Mouse (Mus musculus) hindbrain, embryonic 12.5 days (tissue): ENCODE results near the gene Ccdc8. TPM values are rescaled to one million over a fixed set of nuclear protein-coding genes. Genes with fewer than 3 reads are reported as not detected.

Source experiments
- ATAC-seq: fragments of 200-750 bp; cut with Nextera tagmentation; 2 replicates; pipeline ENCODE4 v1.8.0; 2017; ENCODE audit warnings: moderate TSS enrichment; ENCODE audit not compliant: low FRiP score
- H3K27ac ChIP-seq: fragments of 300-500 bp; sonication (generic); 2 replicates; pipeline ENCODE4 v1.5.1; 2016; ENCODE audit warnings: mild to moderate bottlenecking
- H3K27me3 ChIP-seq: fragments of 300-500 bp; sonication (generic); 2 replicates; pipeline ENCODE4 v1.6.1; 2016; ENCODE audit warnings: mild to moderate bottlenecking
- H3K36me3 ChIP-seq: fragments of 300-500 bp; sonication (generic); 2 replicates; pipeline ENCODE4 v1.6.1; 2016; ENCODE audit warnings: mild to moderate bottlenecking
- H3K4me1 ChIP-seq: fragments of 300-500 bp; sonication (generic); 2 replicates; pipeline ENCODE4 v1.6.1; 2016
- H3K4me2 ChIP-seq: fragments of 300-500 bp; sonication (generic); replicated peaks from 2 replicates; pipeline ENCODE4 v1.6.1; 2016; ENCODE audit warnings: mild to moderate bottlenecking
- H3K4me3 ChIP-seq: fragments of 300-500 bp; sonication (generic); 2 replicates; pipeline ENCODE4 v1.5.1; 2016; ENCODE audit warnings: mild to moderate bottlenecking
- H3K9ac ChIP-seq: fragments of 300-500 bp; sonication (generic); 2 replicates; pipeline ENCODE4 v1.6.1; 2016; ENCODE audit warnings: mild to moderate bottlenecking, moderate library complexity
- H3K9me3 ChIP-seq: fragments of 300-500 bp; sonication (generic); replicated peaks from 2 replicates; pipeline ENCODE4 v1.6.1; 2016; ENCODE audit warnings: mild to moderate bottlenecking
- WGBS: fragments of 180-500 bp; shearing (Covaris S2); methylation state at CpG from one replicate; pipeline ENCODE4 v1.1.7; 2016; 5-methylcytosine and 5-hydroxymethylcytosine counted together
- polyA plus RNA-seq: library from polyadenylated mRNA; unstranded; fragments of >200 nt; fragmentation: Nextera tagmentation; extraction: Ambion mirVana; gene quantifications from 2 replicates; pipeline ENCODE4 v1.2.1, GENCODE M21; 2016

The Ccdc8 gene
- polyA plus RNA-seq, 1 experiment from 2014 or later = 10.4 TPM

- Histone ChIP-seq H3K4me2 (no peak overlapping the region), H3K9ac (no peak overlapping the region), H3K4me1 (no peaks in the 10 kb centered on the region), H3K27me3 (no peaks in the 10 kb centered on the region), H3K4me3 (no peak overlapping the region), H3K9me3 (no peaks in the 10 kb centered on the region), H3K27ac (no peak overlapping the region), H3K36me3 (peaks cover 49% of the 10 kb centered on the region)
- WGBS = 13% methylated on average over 7 of the region's 7 CpGs
- ATAC-seq = peak; percentile 64
Observed at GRCm38 (mm10) chr7:17002375-17003195, 10.1 kb downstream of the Ccdc8 start.

DNA sequence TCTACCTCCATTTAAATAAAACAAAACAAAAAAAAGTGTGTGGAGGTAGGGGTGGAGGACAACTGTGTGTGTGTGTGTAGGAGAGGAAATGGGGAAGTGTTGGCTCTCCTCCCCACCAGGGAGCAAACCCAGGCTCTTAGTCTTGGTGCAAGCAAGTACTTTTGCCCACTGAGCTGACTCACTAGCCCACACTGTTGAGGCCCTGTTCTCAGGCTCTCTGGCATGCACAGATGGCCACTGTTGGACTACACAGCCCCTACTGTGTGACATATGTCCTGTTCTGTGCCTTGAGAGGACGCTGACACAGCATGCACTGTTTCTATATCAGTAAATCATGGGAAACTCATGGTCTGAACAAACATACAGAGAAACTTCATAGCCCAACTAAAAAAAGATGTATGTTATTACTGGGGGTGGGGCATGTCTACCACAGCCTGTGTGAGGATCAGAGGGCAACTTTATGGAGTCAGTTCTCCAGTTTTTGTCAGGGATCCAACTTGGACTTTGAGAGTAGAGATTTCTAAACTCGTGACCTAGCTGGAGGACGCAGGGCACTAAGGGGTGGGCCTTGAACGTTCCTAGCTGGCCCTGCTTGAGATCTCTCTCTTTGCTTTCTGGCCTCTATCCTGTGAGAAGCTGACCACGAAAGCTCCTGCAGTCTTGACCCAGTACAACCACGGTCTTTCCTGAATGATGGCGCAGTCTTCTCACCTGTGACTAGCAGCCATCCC lies 10.9 kb downstream of the Ccdc8 start:
- H3K4me3 ChIP-seq = no peak overlapping the region
- 0 out of 2 replicates have a peak overlapping the region, but pooled peaks have one; percentile 30 for H3K27ac ChIP-seq
- H3K4me1 ChIP-seq = no peaks in the 10 kb centered on the region
- no peak for ATAC-seq
- no peak overlapping the region for H3K4me2 ChIP-seq
- H3K36me3 ChIP-seq = peaks cover 54% of the 10 kb centered on the region
- no peaks in the 10 kb centered on the region for H3K9me3 ChIP-seq
- H3K27me3 ChIP-seq = no peaks in the 10 kb centered on the region
- H3K9ac ChIP-seq = no peak overlapping the region
- 87% methylated on average over 7 of the region's 7 CpGs for WGBS

GRCm38 (mm10) chr7:17004716-17005115 lies 12.2 kb downstream of the Ccdc8 start:
- H3K4me2 ChIP-seq = no peak overlapping the region
- 91% methylated on average over 7 of the region's 7 CpGs for WGBS
- no peaks in the 10 kb centered on the region for H3K9me3 ChIP-seq
- no peak overlapping the region for H3K9ac ChIP-seq
- no peak overlapping the region for H3K4me3 ChIP-seq
- H3K27ac ChIP-seq = no peak overlapping the region
- H3K4me1 ChIP-seq = no peaks in the 10 kb centered on the region
- no peaks in the 10 kb centered on the region for H3K27me3 ChIP-seq
- peaks cover 66% of the 10 kb centered on the region for H3K36me3 ChIP-seq
- ATAC-seq = no peak

DNA sequence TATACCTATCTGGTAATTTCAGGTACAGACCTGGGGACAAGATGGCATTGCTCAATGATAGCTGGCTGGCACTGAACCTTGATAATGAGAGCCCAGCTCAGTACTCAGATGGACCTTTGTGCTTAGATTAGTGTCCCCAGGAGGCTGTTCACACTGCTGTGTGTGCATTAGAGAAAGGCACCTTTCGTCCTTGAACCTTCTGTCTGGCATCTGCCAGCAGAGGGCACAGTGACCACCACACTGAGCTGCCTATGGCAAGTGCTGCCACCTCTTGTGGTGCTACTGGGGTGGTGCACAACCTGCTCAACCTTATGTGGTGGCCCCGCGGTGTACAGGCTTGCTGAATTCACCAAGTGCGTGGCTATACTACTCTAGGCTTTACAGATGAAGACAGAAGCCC lies 14.8 kb downstream of the Ccdc8 start:
- H3K9ac ChIP-seq = no peak overlapping the region
- no peak overlapping the region for H3K27ac ChIP-seq
- H3K27me3 ChIP-seq = no peaks in the 10 kb centered on the region
- ATAC-seq = no peak
- H3K4me2 ChIP-seq = no peak overlapping the region
- H3K4me1 ChIP-seq = no peaks in the 10 kb centered on the region
- H3K36me3 ChIP-seq = peaks cover 85% of the 10 kb centered on the region
- 77% methylated on average over 4 of the region's 4 CpGs for WGBS
- H3K9me3 ChIP-seq = no peaks in the 10 kb centered on the region
- no peak overlapping the region for H3K4me3 ChIP-seq

GRCm38 (mm10) chr7:17009326-17010009 lies 17.0 kb downstream of the Ccdc8 start:
- 96% methylated on average over 16 of the region's 16 CpGs for WGBS
- Histone ChIP-seq H3K4me1 (no peaks in the 10 kb centered on the region), H3K27ac (no peak overlapping the region), H3K36me3 (peaks cover 91% of the 10 kb centered on the region), H3K9me3 (no peaks in the 10 kb centered on the region), H3K9ac (no peak overlapping the region), H3K27me3 (no peaks in the 10 kb centered on the region), H3K4me3 (no peak overlapping the region), H3K4me2 (no peak overlapping the region)
- no peak for ATAC-seq

- H3K4me1 ChIP-seq = no peaks in the 10 kb centered on the region
- no peak overlapping the region for H3K27ac ChIP-seq
- H3K4me3 ChIP-seq = no peak overlapping the region
- WGBS = 93% methylated on average over 5 of the region's 5 CpGs
- H3K9ac ChIP-seq = no peak overlapping the region
- no peak for ATAC-seq
- H3K9me3 ChIP-seq = no peaks in the 10 kb centered on the region
- no peaks in the 10 kb centered on the region for H3K27me3 ChIP-seq
- no peak overlapping the region for H3K4me2 ChIP-seq
- H3K36me3 ChIP-seq = peaks cover 91% of the 10 kb centered on the region
Observed at GRCm38 (mm10) chr7:17010010-17010347, 17.5 kb downstream of the Ccdc8 start.

- no peak overlapping the region for H3K9ac ChIP-seq
- no peak overlapping the region for H3K4me2 ChIP-seq
- H3K36me3 ChIP-seq = peaks cover 91% of the 10 kb centered on the region
- 94% methylated on average over 7 of the region's 7 CpGs for WGBS
- no peak for ATAC-seq
- no peaks in the 10 kb centered on the region for H3K27me3 ChIP-seq
- no peaks in the 10 kb centered on the region for H3K4me1 ChIP-seq
- H3K4me3 ChIP-seq = no peak overlapping the region
- no peaks in the 10 kb centered on the region for H3K9me3 ChIP-seq
- H3K27ac ChIP-seq = no peak overlapping the region
Observed at GRCm38 (mm10) chr7:17011909-17012590, 19.5 kb downstream of the Ccdc8 start.

DNA sequence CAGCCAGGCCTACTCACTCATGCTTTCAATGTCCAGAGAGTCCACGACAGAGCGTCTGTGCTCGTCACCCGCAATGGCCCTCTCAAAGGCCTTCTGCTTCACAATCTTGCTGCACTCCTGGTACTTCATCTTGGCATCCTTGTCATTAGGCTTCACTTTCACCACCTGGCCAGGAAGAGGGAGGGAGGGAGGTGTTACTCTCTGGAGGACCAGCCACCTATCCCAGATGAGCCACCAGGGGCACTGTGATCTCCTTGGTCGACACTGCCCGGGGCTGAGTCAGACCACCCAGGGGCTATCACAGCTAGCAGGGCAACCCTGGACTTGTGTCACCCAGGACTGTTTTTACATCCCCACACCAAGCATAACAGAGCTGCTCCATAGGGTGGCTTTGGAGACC lies 22.9 kb downstream of the Ccdc8 start:
- Histone ChIP-seq H3K4me2 (no peak overlapping the region), H3K27me3 (no peaks in the 10 kb centered on the region), H3K9ac (no peak overlapping the region), H3K4me1 (no peaks in the 10 kb centered on the region), H3K36me3 (peaks cover 86% of the 10 kb centered on the region), H3K4me3 (no peak overlapping the region), H3K9me3 (no peaks in the 10 kb centered on the region), H3K27ac (no peak overlapping the region)
- WGBS = 79% methylated on average over 6 of the region's 6 CpGs
- ATAC-seq = no peak

DNA sequence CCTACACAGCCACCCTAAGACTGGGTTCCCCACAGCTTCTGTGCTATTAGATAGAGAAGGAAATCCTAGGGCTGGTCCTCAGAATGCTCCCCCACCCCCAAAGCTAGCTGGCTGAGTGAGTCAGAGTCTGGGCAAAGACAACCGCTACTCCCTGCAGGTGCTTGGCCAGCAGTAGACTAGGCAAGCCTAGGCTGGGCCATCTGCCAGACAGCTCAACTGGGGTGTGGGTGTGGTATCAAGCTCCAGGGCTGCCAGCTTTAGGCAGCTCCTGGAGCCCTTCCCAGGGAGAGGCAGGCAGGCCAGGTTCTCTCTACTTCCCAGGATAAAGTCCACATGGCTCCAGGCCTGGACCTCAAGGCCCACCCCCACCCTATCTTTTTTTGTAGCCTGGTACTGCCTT lies 24.5 kb downstream of the Ccdc8 start:
- no peak overlapping the region for H3K27ac ChIP-seq

GRCm38 (mm10) chr7:17017921-17018320 lies 25.4 kb downstream of the Ccdc8 start:
- 91% methylated on average over 2 of the region's 2 CpGs for WGBS
- no peaks in the 10 kb centered on the region for H3K9me3 ChIP-seq
- no peak for ATAC-seq
- H3K27me3 ChIP-seq = no peaks in the 10 kb centered on the region
- no peak overlapping the region for H3K4me2 ChIP-seq
- H3K4me3 ChIP-seq = no peak overlapping the region
- H3K9ac ChIP-seq = no peak overlapping the region
- H3K27ac ChIP-seq = no peak overlapping the region
- peaks cover 86% of the 10 kb centered on the region for H3K36me3 ChIP-seq
- no peaks in the 10 kb centered on the region for H3K4me1 ChIP-seq

More for the DNA sequence above, 24.5 kb downstream of the Ccdc8 start:
- Histone ChIP-seq H3K4me1 (no peaks in the 10 kb centered on the region), H3K9ac (no peak overlapping the region), H3K9me3 (no peaks in the 10 kb centered on the region), H3K4me3 (no peak overlapping the region), H3K27me3 (no peaks in the 10 kb centered on the region), H3K36me3 (peaks cover 86% of the 10 kb centered on the region), H3K4me2 (no peak overlapping the region)
- 78% methylated on average over 1 of the region's 1 CpGs for WGBS
- ATAC-seq = no peak

GRCm38 (mm10) chr7:17019426-17020166 lies 27.1 kb downstream of the Ccdc8 start:
- Histone ChIP-seq H3K4me2 (no peak overlapping the region), H3K9ac (no peak overlapping the region), H3K27ac (no peak overlapping the region), H3K36me3 (peaks cover 89% of the 10 kb centered on the region), H3K4me1 (0 out of 2 replicates have a peak, but pooled peaks cover 4% of the 10 kb centered on the region), H3K9me3 (no peaks in the 10 kb centered on the region), H3K4me3 (no peak overlapping the region), H3K27me3 (no peaks in the 10 kb centered on the region)
- ATAC-seq = no peak
- 93% methylated on average over 7 of the region's 7 CpGs for WGBS
